Mouse (Mus musculus): ENCODE measurements at regions not wholly inside any gene's neighbourhood (a gene's known extent, or its start where the extent isn't known, plus 50 kb on each side); places are given as distances from the start of the nearest gene placed in this dataset.
"Not testable (repeated sequence)": the region's sequence is repeated elsewhere in the genome, so short reads cannot be mapped to it uniquely, and the experiment has no call there.

DNA sequence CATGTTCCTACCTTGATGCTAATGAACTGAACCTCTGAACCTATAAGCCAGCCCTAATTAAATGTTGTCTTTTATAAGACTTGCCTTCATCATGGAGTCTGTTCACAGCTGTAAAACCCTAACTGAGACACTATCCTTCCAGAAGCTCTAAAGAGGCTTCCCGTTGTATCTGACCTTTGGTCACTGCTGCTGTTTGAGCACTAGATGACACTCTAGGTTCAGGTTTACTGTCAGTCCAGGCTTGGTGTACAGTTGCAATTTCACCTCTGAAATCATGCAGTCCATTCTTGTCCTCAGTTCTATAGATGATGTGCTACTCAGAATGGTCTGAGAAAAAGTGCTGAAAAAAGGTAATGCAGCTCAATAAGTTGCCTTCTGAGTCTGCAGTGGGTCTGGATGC is 221.9 kb upstream of the Zpld1 start:
- DNase-seq: no peak

DNA sequence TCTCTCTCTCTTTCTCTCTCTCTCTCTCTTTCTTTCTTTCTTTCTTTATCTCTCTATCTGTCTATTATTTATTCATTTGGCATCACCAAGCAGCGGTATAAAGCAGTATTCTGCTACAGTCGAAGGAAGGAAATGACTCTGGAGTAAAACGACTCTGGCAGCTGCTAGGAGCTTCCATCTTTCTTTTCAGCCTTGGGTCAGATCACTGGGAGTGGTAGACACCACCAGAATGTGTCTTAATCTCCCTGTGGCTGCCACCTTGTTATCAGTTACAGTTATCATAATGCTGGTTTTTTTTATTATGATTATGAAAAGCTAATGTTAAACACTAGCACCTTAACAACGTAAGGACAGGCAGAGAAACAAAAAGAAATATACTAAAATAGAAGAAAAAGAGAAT is 219.2 kb upstream of the Zpld1 start:
- no peak for DNase-seq

DNA sequence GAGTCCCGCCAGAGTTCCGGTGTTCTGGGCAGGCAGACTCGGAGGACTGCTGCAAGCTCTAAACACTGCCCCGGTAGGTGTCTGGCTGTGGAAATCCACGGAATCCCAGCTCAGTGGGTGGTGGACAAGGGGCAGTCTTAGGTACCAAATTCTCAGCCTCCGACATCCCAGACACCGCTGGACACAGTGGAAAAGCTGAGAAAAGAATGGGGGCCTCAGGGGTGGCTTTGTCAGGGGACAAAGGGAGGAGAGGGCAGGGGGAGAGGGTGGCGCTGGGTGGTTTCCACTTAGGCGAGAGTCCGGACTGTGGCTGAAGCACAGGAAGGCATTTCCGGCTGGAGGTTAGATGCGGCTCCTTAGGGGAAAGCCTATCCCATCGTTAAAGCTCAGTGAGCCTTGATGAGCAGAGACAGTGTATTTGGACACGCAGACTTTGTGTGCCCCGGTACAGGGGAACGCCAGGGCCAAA is 217.5 kb upstream of the Zpld1 start:
- no peak for DNase-seq

DNA sequence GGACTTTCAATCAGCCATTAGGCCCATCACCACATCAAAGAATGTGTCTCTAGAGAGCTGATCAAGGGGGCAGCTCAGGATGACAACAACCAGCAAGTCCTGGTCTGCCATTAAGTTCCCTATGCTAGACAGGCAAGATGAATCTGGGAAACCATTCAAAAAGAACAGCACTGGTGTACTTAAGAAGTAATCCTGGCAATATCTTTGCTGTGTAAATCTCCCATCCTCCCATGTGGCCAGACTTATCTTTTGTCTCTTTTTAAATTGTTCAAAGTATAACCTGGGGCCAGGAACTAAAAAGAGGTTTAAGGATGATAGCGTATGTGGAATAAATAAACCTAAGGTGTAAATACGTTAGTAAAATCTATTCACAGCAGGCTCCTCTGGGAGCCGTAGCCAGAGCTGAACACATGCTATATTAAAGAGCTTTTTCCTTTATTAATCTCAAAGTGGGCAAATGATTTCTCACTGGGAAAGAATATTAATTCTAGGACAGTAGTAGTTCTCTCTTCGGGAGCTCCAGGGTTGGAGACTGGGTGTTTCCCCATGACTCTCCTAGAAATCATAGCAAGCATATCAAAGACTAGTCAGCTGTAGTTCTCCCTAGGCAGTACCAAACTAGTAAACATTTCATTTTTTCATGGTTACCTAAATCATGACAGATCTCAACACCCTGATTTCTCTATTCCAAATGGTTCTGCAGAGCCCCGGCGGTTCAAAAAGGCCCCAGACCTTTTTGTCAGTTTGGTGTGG is 216.8 kb upstream of the Zpld1 start:
- DNase-seq: no peak

DNA sequence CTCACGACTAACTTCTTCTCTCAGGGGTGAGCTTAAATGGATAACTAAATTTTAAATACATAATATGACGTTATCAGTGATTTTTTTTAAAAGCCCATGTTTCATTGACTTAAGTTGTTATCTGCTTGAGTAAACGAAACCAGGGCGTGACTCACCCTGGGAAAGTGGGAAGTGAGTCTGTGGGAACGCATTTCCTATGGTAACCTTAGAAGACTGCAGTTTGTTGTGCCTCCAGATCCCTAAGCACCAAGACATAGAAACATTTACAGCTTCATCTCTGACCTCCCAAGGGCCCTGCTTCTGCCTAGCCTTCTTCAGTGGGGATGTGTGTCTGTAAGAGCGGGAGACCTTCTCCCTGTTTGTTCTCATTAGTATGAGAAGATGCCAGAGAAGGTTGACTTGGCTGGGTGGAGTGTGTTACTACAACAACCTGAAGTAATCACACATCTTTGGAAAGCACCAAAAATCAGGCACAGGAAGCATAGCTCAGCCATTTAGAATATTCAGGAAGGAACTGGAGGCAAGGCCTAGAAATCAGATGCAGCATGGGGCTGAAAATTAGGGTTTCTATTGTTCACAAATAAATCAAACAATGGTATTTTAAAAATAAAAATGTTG is 207.1 kb upstream of the Zpld1 start:
- DNase-seq: no peak

DNA sequence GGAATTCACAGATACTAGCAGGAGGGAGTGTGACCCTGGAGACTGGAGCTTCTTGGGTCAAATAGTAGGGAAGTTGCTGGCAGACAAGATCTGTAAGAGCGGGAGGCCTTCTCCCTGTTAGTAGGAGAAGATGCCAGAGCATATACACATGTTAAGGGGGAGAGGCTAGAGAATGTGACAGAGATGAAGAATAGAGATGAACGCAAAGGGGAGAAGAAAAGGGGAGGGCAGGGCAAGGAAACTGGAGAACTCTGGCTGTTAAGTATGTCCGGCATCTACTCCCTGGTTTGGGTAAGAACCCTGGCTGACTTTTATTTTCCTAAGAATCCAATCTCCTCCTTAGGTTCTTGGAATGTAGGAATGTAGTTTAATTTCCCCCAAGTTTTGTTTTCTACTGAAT is 206.5 kb upstream of the Zpld1 start:
- DNase-seq: no peak

DNA sequence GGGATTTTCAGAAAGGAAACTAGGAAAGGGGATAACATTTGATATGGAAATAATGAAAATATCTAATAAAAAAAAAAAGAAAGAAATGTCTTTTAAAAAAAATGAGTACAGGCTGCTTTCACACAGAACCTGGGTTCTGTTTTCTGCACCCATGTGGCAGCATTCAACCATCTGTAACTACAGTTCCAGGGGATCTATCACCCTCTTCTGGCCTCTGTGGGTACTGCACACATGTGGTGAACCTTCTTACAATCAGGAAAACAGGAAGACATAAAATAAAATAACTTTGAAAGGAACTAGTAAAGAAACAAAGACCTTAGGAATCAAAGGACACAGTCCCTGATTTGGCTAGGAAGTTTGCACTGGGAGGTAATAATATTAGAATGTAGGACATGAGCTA is 205.5 kb upstream of the Zpld1 start:
- DNase-seq: no peak

DNA sequence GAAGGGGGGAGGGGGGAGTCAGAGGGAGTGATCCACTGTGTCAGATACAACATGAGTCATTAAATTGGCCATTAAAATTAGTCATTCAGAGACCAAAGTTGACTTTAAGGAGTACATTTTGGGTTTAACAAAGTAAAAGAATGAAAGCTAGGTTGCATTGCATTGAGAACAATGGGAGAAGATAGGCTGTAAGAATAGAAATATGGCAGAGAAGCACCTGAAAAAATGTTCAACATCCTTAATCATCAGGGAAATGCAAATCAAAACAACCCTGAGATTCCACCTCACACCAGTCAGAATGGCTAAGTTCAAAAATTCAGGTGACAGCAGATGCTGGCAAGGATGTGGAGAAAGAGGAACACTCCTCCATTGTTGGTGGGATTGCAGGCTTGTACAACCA is 202.0 kb upstream of the Zpld1 start:
- DNase-seq: not testable (repeated sequence)

DNA sequence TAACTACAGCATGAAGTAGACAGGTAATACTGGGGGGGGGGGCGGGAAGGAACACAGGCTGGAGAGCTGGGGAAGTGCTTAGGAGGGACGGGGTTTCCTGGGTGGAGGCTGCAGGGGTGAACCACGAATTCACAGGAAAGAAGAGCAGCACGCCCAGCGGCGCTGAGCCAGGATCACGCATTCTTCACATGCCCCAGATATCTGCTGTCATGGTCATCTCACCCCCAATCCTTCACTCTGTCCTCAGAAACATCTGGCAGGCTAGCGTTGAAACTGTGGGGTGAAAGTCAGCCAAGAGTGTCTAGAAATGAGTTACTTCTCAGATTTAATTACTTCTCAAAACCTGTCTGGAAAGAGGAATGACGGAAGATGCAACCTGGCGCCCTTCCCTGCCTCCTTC is 197.3 kb upstream of the Zpld1 start:
- peak; percentile 8 for DNase-seq

DNA sequence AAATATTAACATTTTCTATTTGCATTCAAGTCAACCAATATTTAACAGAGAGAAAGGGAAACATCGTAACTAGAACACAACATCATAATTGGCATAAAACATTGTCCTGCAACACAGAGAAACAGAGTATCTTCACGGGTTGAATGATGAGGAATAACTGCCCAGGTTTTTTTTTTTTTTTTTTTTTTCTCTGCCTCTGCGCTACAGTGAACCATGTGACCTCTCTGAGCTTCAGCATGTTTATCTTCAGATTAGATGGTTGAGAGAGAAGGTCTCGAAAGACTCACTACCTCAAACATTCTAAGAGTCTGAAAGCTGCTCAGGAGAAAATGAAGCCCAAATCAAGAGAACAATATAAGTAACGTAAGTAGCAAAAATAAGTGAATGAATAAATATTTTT is 196.4 kb upstream of the Zpld1 start:
- DNase-seq: no peak

DNA sequence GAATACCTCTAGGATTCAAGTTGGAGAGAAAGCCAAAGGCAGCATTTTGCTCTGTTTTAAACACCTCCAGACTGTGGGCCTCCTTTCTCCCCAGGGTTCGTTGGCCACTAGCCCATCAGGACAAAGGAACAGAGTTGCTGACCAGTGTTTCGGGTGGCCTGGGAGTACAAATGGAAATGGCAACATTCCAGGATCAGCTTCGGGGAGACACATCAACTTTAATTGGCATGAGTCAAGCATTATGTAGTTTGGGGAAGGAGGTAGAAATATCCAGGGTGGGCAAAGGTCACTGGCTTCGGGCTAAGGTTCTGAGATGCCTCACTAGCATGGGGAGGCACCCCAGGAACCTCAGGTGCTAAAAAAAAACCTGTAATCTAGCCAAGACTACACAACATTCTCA is 194.3 kb upstream of the Zpld1 start:
- peak; percentile 33 for DNase-seq

DNA sequence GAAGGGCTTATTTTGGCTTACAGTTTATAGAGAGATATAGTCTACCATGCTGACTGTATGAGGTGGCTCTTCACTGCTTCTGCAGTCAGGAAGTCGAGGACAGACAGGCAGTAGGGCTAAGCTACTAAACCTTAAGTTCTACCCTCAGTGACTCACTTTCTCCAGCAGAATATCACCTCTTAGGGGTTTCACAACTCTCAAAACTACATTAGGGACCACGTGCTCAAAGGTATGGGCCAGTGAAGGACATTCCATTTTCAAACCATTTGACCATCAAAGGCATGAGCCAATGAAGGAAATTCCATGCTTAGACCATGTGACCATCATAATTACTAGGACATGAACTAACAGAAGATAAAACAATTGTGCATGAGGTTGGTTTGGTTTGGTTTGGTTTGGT is 186.6 kb upstream of the Zpld1 start:
- DNase-seq: no peak

DNA sequence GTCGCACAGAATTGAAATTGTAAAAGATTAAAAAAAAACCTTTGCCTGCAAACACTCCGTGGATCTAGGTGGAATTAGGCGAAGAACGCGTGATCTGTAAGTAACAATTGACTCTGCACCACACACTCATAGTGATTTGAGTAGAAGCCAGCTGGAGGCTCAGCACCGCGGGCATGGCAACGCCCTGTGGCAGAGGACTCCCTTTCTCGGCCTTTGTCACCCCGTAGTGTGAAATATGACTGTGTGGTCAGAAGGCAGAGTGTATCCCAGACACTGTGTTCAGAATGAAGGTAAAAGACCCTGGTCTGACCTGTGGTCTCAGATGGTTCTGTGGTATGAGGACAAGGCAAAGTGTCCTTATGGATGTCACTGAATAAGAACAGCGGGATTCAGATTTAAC is 183.0 kb upstream of the Zpld1 start:
- no peak for DNase-seq

DNA sequence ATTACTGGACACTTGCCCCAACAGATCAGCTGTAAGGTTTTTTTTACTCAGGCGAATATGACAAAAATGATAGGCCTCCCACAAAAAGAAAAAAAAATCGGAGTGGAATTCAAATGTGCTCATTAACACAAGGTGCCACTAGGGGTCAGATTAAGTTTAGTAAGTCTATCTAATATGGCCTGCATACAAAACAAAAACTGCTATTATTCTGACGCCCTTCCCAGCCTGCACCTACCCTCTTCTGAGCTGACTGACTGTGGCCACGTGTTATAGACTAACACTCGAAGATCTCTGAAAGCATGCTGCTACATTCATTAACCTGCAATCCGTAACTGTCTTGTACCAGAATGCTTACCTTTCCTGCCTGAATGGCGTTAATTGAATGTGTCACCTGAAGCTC is 182.5 kb upstream of the Zpld1 start:
- no peak for DNase-seq

DNA sequence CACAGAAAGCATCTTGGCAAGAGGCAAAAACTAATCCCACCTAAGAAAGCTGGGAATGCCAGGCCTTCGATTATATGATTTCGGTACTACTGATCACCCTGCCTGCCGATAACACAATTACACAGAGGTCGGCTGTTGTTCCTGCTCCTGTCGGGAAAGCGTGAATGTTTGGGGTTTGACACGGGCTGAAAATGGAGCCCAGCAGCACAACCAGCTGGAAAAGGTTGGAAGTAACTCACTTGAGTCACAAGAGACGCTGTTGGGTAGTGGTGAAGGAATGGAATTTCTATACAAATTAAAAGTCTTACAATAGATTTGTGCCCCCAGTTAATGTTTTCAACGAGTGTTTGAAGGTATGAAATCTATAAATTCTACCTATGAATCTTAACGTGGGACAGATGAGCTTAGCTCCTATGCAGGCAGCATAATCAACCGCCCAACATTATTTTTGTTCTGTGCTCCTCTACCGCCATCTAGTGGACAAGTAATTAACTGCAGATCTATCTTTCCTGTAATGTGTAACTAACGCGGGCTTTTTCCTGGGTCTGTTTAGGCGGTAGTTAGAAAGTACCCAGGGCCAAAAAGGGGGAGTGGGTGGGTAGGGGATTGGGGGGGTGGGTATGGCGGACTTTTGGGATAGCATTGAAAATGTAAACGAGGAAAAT is 178.9 kb upstream of the Zpld1 start:
- DNase-seq: peak; percentile 28

DNA sequence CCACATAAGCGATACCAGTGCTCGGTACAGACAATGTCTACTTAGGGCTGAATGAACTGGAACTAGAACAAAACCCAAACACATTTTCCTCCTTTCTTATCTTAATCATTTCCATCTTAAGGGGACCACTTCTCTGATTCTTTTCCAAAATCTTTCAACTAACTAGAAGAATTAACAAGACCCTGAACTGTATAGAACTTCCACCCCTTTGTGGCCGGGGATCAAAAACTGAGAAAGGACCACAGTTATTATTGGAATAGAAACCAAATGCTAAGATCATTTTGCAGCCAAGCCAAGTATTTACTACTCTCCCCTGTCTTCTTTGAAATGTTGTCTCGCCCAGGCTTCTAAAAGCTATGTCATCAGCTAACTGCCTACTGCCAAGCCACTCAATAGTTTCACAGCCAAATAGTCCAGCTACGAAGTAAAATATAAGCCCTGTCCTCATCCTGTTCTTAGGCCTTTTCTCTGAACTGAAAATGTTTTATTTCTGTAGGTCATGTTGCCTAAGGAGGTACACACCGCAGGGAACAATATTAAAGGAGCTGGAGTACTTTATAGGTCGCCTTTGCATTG is 177.3 kb upstream of the Zpld1 start:
- DNase-seq: no peak

DNA sequence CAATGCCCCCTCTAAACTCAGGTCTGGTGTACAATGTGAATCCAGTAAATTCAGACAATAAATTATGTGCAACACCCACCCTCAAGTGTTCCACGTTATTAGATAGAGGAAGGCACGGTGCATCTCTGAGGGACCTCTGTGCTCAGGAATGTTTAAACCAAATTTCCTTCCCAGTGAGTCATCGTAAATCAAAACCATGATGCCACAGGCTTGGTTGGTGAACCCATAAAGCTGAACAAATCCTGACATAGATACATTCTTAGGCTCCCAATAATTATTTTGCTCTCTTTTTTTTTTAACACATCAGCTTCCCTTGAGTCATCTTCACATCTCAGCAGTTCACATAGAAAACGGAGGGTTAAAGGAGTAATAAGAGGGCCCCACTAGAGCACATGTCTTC is 173.6 kb upstream of the Zpld1 start:
- DNase-seq: no peak

DNA sequence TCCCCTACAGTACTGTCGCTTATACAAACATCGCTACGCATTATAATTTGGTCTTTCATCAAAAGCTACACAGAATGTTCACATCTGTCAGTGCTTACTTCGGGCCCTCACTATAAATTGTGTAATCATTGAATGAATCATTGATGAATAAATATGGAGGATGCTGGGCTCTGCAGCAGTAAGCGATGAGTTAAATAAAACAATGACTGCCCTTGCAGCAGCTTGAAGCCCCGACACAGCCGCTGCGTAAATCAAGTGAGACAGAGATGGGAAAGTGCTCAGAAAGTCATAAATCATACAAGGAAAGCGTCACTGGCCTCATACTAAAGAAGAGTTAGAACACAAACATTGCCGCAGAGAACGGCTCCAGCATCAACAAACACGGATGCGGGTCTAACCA is 172.9 kb upstream of the Zpld1 start:
- no peak for DNase-seq

DNA sequence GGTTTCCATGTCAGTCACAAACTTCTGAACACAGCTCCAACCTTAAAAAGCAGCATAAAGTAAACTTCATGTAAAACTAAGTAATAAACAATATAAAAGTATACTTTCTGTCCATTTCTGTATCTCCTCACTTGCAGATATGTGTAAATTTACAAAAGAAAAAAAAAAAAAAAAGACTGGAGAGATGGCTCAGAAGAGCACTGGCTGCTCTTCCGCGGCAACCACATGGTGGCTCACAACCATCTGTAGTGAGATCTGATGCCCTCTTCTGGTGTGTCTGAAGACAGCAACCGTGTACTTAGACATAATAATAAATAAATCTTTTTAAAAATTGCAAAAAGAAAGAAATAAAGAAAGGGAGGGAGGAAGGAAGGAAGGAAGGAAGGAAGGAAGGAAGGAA is 171.9 kb upstream of the Zpld1 start:
- no peak for DNase-seq

DNA sequence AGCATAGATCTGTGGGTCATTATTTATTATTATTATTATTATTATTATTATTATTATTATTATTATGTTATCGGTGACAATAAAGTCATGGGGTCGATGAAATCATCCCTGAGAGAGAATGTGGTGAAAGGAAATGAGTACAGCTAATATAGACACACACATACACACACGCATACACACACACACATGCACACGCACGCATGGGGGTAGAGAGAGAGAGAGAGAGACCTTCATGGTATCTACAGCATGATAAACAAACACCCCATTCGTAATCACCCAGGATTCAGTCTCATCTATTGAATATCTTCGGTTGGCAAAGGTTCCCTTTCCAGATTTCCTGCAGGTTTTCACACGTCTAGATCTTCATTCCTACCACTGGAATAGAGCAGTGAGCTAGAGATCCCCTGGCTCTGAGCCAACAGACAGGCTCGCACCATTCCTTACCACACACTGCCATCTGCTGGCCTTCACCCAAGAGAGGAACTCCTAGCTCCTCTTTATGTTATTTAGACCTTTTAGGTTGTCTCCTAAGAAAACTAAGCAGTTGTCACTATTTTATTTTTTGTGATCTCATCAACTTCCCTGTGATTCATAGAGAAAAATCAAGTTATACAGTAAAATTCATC is 171.2 kb upstream of the Zpld1 start:
- DNase-seq: peak; percentile 73

DNA sequence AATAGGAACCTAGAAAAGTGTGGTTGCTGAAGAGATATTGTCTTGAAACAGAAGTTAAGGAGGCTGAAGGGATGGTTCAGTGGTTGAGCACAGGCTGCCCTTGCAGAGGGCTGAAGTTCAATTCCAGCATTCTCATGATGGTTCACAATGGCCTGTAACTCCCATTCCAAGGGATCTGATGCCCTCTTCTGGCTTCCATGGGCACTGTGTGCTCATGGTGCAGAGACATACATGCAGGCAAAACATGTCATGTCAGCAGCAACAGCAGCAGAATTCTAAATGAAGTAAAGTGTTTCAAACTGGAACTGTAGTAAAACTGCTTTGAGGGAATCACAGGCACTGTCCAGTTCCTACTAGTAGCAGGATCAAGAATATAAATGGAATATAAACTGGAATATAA is 162.7 kb upstream of the Zpld1 start:
- peak; percentile 23 for DNase-seq

DNA sequence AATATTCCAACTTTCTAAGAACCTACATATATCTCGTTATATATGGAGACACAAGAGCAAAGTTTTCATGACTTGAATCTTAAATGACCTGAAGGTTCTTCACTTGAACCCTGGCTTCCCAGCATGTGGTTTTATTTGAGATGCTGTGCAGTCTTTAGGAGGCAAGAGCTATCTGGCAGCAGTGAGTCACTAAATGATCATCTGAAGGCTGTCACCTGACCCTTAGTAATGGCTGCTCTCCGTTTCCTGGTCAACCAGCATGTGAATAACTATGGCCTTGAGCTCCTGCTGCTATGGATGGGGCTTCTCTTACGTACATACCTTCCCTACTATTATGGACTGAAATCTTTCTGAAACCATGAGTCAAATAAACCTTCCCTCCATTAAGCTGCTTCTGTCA is 149.8 kb upstream of the Zpld1 start:
- no peak for DNase-seq
